Mouse (Mus musculus): Measurements from ENCODE around the gene Rpl35.

- no peak for TF ChIP-seq EP300 (IDR thresholded peaks at IDR 0.05; ENCODE audit: low read depth)
- TF ChIP-seq CTCF (IDR thresholded peaks at IDR 0.05; ENCODE audit: low read depth), result no peak
Measured at GRCm38 (mm10) chr2:39048515-39048914, 43.1 kb upstream of the Rpl35 start.

Measured in liver, embryonic 14.5 days (tissue).